Mouse (Mus musculus) ES-Bruce4 (cell line): ENCODE measurements around the gene Onecut3.

Experiments
- CTCF ChIP-seq: IDR thresholded peaks from one replicate; pipeline ENCODE4 v1.8.1; 2011; ENCODE audit warnings: low read depth, low read length
- EP300 ChIP-seq: IDR thresholded peaks from 2 replicates; pipeline ENCODE4 v1.6.1; 2011; ENCODE audit warnings: low read depth, low read length; ENCODE audit not compliant: insufficient read depth
- POLR2A ChIP-seq: IDR thresholded peaks from one replicate; pipeline ENCODE4 v1.8.1; 2011; ENCODE audit warnings: low read length; ENCODE audit not compliant: insufficient read depth

- no peak for TF ChIP-seq CTCF
- no peak for TF ChIP-seq POLR2A
- TF ChIP-seq EP300, result no peak
Measured at GRCm38 (mm10) chr10:80502291-80502690, 7.7 kb downstream of the Onecut3 start.
